Mouse (Mus musculus) frontal cortex, postnatal 25 days (tissue): ENCODE measurements around the gene Dlgap5.

Experiments used
- DNase-seq, 2 experiments: peaks; one replicate each; pipeline ENCODE4 v3.0.0; 2022; ENCODE audit warnings: low spot score in 2 of 2

The Dlgap5 gene

GRCm38 (mm10) chr14:47395462-47396026, 22.7 kb downstream of the Dlgap5 start:
- DNase-seq = no peak

GRCm38 (mm10) chr14:47395007-47395406, 23.2 kb downstream of the Dlgap5 start:
- no peak for DNase-seq

GRCm38 (mm10) chr14:47393354-47394094, 24.7 kb downstream of the Dlgap5 start:
- no peak for DNase-seq

GRCm38 (mm10) chr14:47386125-47386524, 32.1 kb downstream of the Dlgap5 start:
- no peak for DNase-seq

GRCm38 (mm10) chr14:47384653-47385052, 33.6 kb downstream of the Dlgap5 start:
- DNase-seq = no peak

GRCm38 (mm10) chr14:47383911-47384310, 34.3 kb downstream of the Dlgap5 start:
- DNase-seq = no peak

GRCm38 (mm10) chr14:47378336-47378735, 39.9 kb downstream of the Dlgap5 start:
- no peak for DNase-seq

- no peak for DNase-seq
These were observed 41.7 kb downstream of the Dlgap5 start for GRCm38 (mm10) chr14:47376526-47376925.

GRCm38 (mm10) chr14:47373728-47374678, 44.2 kb downstream of the Dlgap5 start:
- no peak for DNase-seq

- DNase-seq = no peak
These were observed 46.5 kb downstream of the Dlgap5 start for GRCm38 (mm10) chr14:47371689-47372088.

- DNase-seq = no peak
These were observed 47.4 kb downstream of the Dlgap5 start for GRCm38 (mm10) chr14:47370790-47371189.

- DNase-seq = no peak
These were observed 48.5 kb downstream of the Dlgap5 start for GRCm38 (mm10) chr14:47369741-47370140.

GRCm38 (mm10) chr14:47367461-47367860, 50.7 kb downstream of the Dlgap5 start, which contains the start of gene Lgals3:
Gene Lgals3, plus strand, starts transcription at chr14:47367751.
- peak in 1 of 2 experiments; percentile 23 for DNase-seq

GRCm38 (mm10) chr14:47366881-47367321, 51.3 kb downstream of the Dlgap5 start:
- peak in 1 of 2 experiments; percentile 11 for DNase-seq

- no peak for DNase-seq
These were observed 53.3 kb downstream of the Dlgap5 start for GRCm38 (mm10) chr14:47364742-47365449.

- DNase-seq = no peak
These were observed 56.3 kb downstream of the Dlgap5 start for GRCm38 (mm10) chr14:47361899-47362298.

GRCm38 (mm10) chr14:47361418-47361817, 56.8 kb downstream of the Dlgap5 start:
- DNase-seq = no peak

- no peak for DNase-seq
These were observed 58.6 kb downstream of the Dlgap5 start for GRCm38 (mm10) chr14:47359610-47360009.

GRCm38 (mm10) chr14:47356622-47357021, 61.6 kb downstream of the Dlgap5 start:
- no peak for DNase-seq

GRCm38 (mm10) chr14:47354948-47355347, 63.3 kb downstream of the Dlgap5 start:
- DNase-seq = no peak

- no peak for DNase-seq
These were observed 64.1 kb downstream of the Dlgap5 start for GRCm38 (mm10) chr14:47354111-47354577.
